Mouse (Mus musculus) heart, postnatal 36 days (tissue): ENCODE data around the gene Krt39. TPM values are rescaled to one million over a fixed set of nuclear protein-coding genes. Genes with fewer than 3 reads are reported as not detected.

ENCODE experiments used
- DNase-seq, 2 experiments: peaks; one replicate each; pipeline ENCODE4 v3.0.0; 2021 to 2022
- intact Hi-C: fragments of 180-260 bp; cut with DNase I; formaldehyde crosslinking; loops from one replicate; pipeline ENCODE4 v1.15.1; 2025
- total RNA-seq, 2 experiments: library from RNA; stranded (reverse); gene quantifications; 2 replicates each; pipeline ENCODE4 v1.2.3; 2021

Krt39 gene
- total RNA-seq, 2 experiments from 2014 or later, result not detected

DNA sequence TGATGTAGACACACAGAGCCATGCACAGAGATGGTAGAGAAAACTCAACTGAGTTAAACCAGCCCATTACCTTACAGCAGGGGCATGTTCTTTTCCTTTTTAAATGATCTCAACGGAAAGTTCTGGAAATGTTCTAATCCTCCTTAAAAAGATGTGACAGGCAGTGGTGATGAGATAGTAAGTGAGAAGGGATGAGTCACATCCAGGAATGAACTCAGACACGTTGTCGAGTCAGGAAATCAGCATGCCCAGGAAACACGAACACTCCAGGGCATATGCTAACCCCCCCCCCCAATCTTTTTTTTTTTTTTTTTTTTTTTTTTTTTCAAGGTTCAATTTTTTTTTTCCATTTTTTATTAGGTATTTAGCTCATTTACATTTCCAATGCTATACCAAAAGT is 48.7 kb downstream of the Krt39 start:
- DNase-seq, result no peak
- intact Hi-C loops, result no loop called here

DNA sequence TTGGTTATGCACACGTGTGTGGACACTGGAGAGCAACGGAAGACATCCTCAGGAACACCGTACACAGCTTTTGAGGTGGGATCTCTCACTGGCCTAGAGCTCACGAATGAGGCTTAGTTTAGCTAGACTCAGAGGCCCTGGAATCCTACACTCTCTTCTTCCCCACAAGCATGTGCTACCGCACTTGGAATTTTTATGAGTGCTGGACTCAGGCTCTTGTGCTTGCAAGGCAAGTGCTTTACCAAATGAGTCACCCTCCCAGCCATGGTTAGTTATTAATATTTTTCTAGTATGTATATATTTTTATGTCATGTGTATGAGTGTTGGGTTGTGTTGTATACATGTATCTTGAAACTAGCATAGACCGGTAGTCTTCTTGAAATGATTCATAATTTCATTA is 49.2 kb downstream of the Krt39 start:
- intact Hi-C loops, result no loop called here
- no peak for DNase-seq

DNA sequence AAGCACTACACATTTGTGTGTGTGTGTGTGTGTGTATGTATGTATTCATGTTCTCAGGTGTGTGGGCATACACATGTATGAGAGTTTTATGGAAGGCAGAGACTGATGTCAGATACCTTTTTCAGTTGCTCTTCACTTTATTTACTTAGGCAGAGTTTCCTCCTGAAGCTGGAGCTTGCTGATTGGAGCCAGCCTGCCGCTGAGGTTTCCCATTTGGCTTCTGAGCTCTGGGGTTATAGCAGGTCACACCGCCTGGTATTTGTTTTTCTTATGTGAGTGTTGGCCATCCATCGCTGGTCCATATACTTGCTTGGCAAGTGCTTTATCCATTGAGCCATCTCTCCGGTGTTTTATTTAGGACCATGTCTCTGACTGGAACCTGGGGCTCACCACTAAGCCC is 51.9 kb downstream of the Krt39 start:
- no peak for DNase-seq
- intact Hi-C loops, result loop anchor here (5.0 kb wide), 2 partner anchors 813 to 828 kb away; no protein-coding TSS in a partner anchor

DNA sequence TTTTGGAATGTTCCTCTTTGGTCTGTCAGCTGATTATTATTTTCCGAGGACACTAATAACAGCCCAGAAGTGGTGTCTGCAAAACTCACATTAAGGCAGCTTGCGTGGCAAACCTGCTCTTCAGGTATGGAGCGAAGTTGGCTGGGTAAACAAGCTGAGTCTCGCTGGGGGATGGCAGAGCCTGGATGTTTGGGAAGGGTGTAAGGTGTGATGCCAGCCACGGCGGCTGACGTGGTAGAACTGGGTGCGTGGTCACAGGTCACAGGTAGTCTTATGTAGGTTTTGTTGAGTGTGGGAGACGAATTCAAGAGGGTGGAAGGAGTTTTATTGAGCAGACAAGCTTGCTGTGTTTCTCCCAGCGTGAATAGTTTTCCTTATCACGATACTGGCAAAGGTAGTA is 52.6 kb downstream of the Krt39 start:
- DNase-seq, result no peak
- intact Hi-C loops, result loop anchor here (5.0 kb wide), 2 partner anchors 814 to 829 kb away; no protein-coding TSS in a partner anchor

DNA sequence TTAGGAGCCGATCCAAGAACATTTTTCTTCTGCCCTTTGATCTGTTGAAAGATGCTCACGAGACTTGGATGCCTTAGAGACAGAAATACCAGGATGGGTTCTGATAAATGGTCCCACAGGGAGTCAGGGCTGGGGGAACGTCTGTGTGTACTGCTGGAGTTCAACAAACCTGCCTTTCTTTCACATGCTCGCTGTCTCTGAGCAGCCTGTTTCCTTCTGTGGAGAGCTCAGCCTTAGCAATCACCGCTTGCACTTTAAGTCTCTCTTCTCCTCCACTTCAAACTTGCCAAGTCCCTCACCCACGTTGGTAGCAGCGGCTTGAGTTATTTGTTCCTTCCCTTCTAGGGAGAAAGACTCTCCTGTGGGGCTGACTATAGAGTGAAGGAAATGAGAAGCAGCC is 54.8 kb downstream of the Krt39 start:
- intact Hi-C loops, result loop anchor here (5.0 kb wide), 2 partner anchors 816 to 831 kb away; no protein-coding TSS in a partner anchor
- no peak for DNase-seq

GRCm38 (mm10) chr11:99464836-99465235 is 56.3 kb downstream of the Krt39 start:
- DNase-seq, result peak; percentile 59 to 74
- intact Hi-C loops, result loop anchor here (2.0 to 5.0 kb wide), 5 partner anchors 53 to 832 kb away; no protein-coding TSS in a partner anchor

Other genes starting within 250 kb of the Krt39 start
- not detected for gene Krt24, start 236.1 kb downstream of the Krt39 start, total RNA-seq
- gene Krt25, start 198.4 kb downstream of the Krt39 start, total RNA-seq, result not detected
- not detected for gene Krt26, start 183.4 kb downstream of the Krt39 start, total RNA-seq
- not detected for gene Krt27, start 170.2 kb downstream of the Krt39 start, total RNA-seq
- gene Krt28, start 146.4 kb downstream of the Krt39 start, total RNA-seq, result not detected
- 1 to 10 TPM; 3.4 to 3.7 TPM for gene Krt10, start 132.0 kb downstream of the Krt39 start, total RNA-seq
- gene Krt12, start 99.1 kb downstream of the Krt39 start, total RNA-seq, result not detected
- gene Krt20, start 83.2 kb downstream of the Krt39 start, total RNA-seq, result not detected
- gene Krt23, start 28.2 kb downstream of the Krt39 start, total RNA-seq, result not detected
- gene Krt40, start 21.8 kb upstream of the Krt39 start, total RNA-seq, result not detected
- not detected for gene Krtap3-3, start 29.5 kb upstream of the Krt39 start, total RNA-seq
- not detected for gene Krtap3-2, start 35.5 kb upstream of the Krt39 start, total RNA-seq
- not detected for gene Gm11939, start 38.1 kb upstream of the Krt39 start, total RNA-seq
- not detected for gene Krtap3-1, start 45.3 kb upstream of the Krt39 start, total RNA-seq
- gene Krtap1-5, start 59.7 kb upstream of the Krt39 start, total RNA-seq, result not detected
- gene Krtap1-4, start 62.3 kb upstream of the Krt39 start, total RNA-seq, result not detected
- gene Krtap1-3, start 70.0 kb upstream of the Krt39 start, total RNA-seq, result not detected
- not detected for gene Krtap9-3, start 76.8 kb upstream of the Krt39 start, total RNA-seq
- not detected for gene Gm11938, start 82.0 kb upstream of the Krt39 start, total RNA-seq
- not detected for gene Gm11937, start 88.9 kb upstream of the Krt39 start, total RNA-seq
- gene Krtap2-4, start 93.5 kb upstream of the Krt39 start, total RNA-seq, result not detected
- not detected for gene Gm11562, start 99.1 kb upstream of the Krt39 start, total RNA-seq
- not detected for gene Krtap4-1, start 106.9 kb upstream of the Krt39 start, total RNA-seq
- not detected for gene Krtap4-2, start 113.7 kb upstream of the Krt39 start, total RNA-seq
- gene Krtap4-7, start 122.8 kb upstream of the Krt39 start, total RNA-seq, result not detected
- gene Gm11555, start 128.9 kb upstream of the Krt39 start, total RNA-seq, result not detected
- gene Gm11563, start 137.6 kb upstream of the Krt39 start, total RNA-seq, result not detected
- not detected for gene Krtap4-6, start 144.6 kb upstream of the Krt39 start, total RNA-seq
- gene Gm14190, start 169.4 kb upstream of the Krt39 start, total RNA-seq, result not detected
- not detected for gene Gm14180, start 213.0 kb upstream of the Krt39 start, total RNA-seq